Mouse (Mus musculus) heart, embryonic 12.5 days (tissue): Measurements from ENCODE around the gene 2210016L21Rik. TPM values are rescaled to one million over a fixed set of nuclear protein-coding genes. Genes with fewer than 3 reads are reported as not detected.
A peak's percentile ranks its signal among the peaks of the same experiment; 100 is the strongest.

Source experiments
- ATAC-seq: fragments of 200-750 bp; cut with Nextera tagmentation; 2 replicates; pipeline ENCODE4 v1.8.0; 2017; ENCODE audit warnings: moderate TSS enrichment, moderate library complexity; ENCODE audit not compliant: insufficient number of reproducible peaks, low FRiP score
- H3K27ac ChIP-seq: fragments of 300-500 bp; sonication (generic); 2 replicates; pipeline ENCODE4 v1.5.1; 2016; ENCODE audit warnings: mild to moderate bottlenecking, moderate library complexity; ENCODE audit not compliant: poor library complexity, severe bottlenecking
- H3K27me3 ChIP-seq: fragments of 300-500 bp; sonication (generic); replicated peaks from 2 replicates; pipeline ENCODE4 v1.6.1; 2016; ENCODE audit warnings: mild to moderate bottlenecking, moderate library complexity
- H3K36me3 ChIP-seq: fragments of 300-500 bp; sonication (generic); 2 replicates; pipeline ENCODE4 v1.6.1; 2016; ENCODE audit warnings: mild to moderate bottlenecking, moderate library complexity
- H3K4me1 ChIP-seq: fragments of 300-500 bp; sonication (generic); replicated peaks from 2 replicates; pipeline ENCODE4 v1.6.1; 2016; ENCODE audit warnings: mild to moderate bottlenecking
- H3K4me2 ChIP-seq: fragments of 300-500 bp; sonication (generic); 2 replicates; pipeline ENCODE4 v1.6.1; 2016; ENCODE audit warnings: mild to moderate bottlenecking, moderate library complexity
- H3K4me3 ChIP-seq: fragments of 300-500 bp; sonication (generic); 2 replicates; pipeline ENCODE4 v1.5.1; 2016; ENCODE audit warnings: mild to moderate bottlenecking
- H3K9ac ChIP-seq: fragments of 300-500 bp; sonication (generic); 2 replicates; pipeline ENCODE4 v1.6.1; 2016; ENCODE audit warnings: mild to moderate bottlenecking, moderate library complexity
- H3K9me3 ChIP-seq: fragments of 300-500 bp; sonication (generic); replicated peaks from 2 replicates; pipeline ENCODE4 v1.6.1; 2016; ENCODE audit warnings: mild to moderate bottlenecking, moderate library complexity
- WGBS: fragments of 180-500 bp; shearing (Covaris S2); methylation state at CpG from one replicate; pipeline ENCODE4 v1.1.7; 2016; 5-methylcytosine and 5-hydroxymethylcytosine counted together
- polyA plus RNA-seq: library from polyadenylated mRNA; unstranded; fragments of >200 nt; fragmentation: Nextera tagmentation; extraction: Ambion mirVana; gene quantifications from 2 replicates; pipeline ENCODE4 v1.2.1, GENCODE M21; 2016

Gene 2210016L21Rik
- polyA plus RNA-seq, 1 experiment from 2014 or later, result 37.2 TPM

GRCm38 (mm10) chr5:114964967-114965898 is 23.3 kb downstream of the 2210016L21Rik start:
- peaks cover 46% of the 10 kb centered on the region for H3K27me3 ChIP-seq
- WGBS, result 48% methylated on average over 17 of the region's 17 CpGs
- ATAC-seq, result no peak

GRCm38 (mm10) chr5:114967523-114968268 is 25.7 kb downstream of the 2210016L21Rik start:
- H3K36me3 ChIP-seq, result no peaks in the 10 kb centered on the region
- no peak overlapping the region for H3K27ac ChIP-seq
- WGBS, result 25% methylated on average over 14 of the region's 14 CpGs
- no peak for ATAC-seq
- H3K9me3 ChIP-seq, result no peaks in the 10 kb centered on the region
- H3K4me1 ChIP-seq, result peaks cover 25% of the 10 kb centered on the region
- H3K4me3 ChIP-seq, result no peak overlapping the region
- no peak overlapping the region for H3K9ac ChIP-seq
- no peak overlapping the region for H3K4me2 ChIP-seq
- peaks cover 47% of the 10 kb centered on the region for H3K27me3 ChIP-seq

More at GRCm38 (mm10) chr5:114964967-114965898, 23.3 kb downstream of the 2210016L21Rik start:
- Histone ChIP-seq H3K4me1 (peaks cover 27% of the 10 kb centered on the region), H3K27ac (no peak overlapping the region), H3K9me3 (no peaks in the 10 kb centered on the region), H3K9ac (no peak overlapping the region), H3K4me3 (no peak overlapping the region), H3K4me2 (no peak overlapping the region; the same call in 1 of the 2 replicates), H3K36me3 (no peaks in the 10 kb centered on the region)

- no peak overlapping the region for H3K4me2 ChIP-seq
- no peaks in the 10 kb centered on the region for H3K36me3 ChIP-seq
- no peak overlapping the region for H3K9ac ChIP-seq
- H3K27me3 ChIP-seq, result peaks cover 45% of the 10 kb centered on the region
- peaks cover 25% of the 10 kb centered on the region for H3K4me1 ChIP-seq
- H3K4me3 ChIP-seq, result no peak overlapping the region
- 32% methylated on average over 7 of the region's 7 CpGs for WGBS
- H3K9me3 ChIP-seq, result no peaks in the 10 kb centered on the region
- no peak overlapping the region for H3K27ac ChIP-seq
- no peak for ATAC-seq
Observed at GRCm38 (mm10) chr5:114968651-114969050, 26.7 kb downstream of the 2210016L21Rik start.

- Histone ChIP-seq H3K9me3 (no peaks in the 10 kb centered on the region), H3K27ac (no peak overlapping the region), H3K4me3 (no peak overlapping the region), H3K36me3 (no peaks in the 10 kb centered on the region), H3K9ac (no peak overlapping the region), H3K4me1 (peaks cover 24% of the 10 kb centered on the region), H3K4me2 (no peak overlapping the region), H3K27me3 (peaks cover 45% of the 10 kb centered on the region)
- WGBS, result 15% methylated on average over 4 of the region's 4 CpGs
- no peak for ATAC-seq
Observed at GRCm38 (mm10) chr5:114969064-114969463, 27.1 kb downstream of the 2210016L21Rik start.

DNA sequence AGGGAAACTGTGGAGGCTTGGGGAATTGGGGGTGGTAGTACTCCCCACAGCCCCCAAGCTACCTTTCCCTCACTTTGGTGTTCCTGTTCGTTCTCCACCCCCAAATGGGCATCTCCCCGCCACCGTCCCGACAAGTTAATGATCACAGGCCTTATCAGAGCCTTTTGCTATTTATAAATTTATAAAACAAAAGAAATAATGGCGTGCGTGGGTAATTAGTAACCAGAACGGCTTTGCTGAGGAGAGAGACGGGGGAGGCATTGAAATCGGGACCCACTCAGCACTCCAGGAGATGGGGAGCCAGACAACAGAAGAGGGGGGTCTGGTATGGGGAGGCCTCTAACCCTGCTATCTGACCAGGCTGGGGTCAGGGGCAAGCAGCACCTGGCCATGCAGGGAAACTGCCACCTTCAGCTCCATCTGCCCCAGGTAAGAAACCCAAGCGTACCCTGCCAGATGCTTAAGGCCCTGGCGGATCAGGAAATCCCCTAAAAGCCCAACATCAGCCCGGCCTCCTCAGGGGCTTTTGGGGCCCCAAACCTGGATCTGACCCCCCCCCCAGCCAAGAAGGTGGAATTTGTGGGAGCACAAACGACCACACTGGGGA is 27.8 kb downstream of the 2210016L21Rik start:
- Histone ChIP-seq H3K4me3 (no peak overlapping the region), H3K9ac (no peak overlapping the region), H3K9me3 (no peaks in the 10 kb centered on the region), H3K4me2 (no peak overlapping the region), H3K4me1 (peaks cover 17% of the 10 kb centered on the region), H3K27ac (no peak overlapping the region), H3K27me3 (peaks cover 45% of the 10 kb centered on the region), H3K36me3 (no peaks in the 10 kb centered on the region)
- no peak for ATAC-seq
- WGBS, result 62% methylated on average over 13 of the region's 13 CpGs

DNA sequence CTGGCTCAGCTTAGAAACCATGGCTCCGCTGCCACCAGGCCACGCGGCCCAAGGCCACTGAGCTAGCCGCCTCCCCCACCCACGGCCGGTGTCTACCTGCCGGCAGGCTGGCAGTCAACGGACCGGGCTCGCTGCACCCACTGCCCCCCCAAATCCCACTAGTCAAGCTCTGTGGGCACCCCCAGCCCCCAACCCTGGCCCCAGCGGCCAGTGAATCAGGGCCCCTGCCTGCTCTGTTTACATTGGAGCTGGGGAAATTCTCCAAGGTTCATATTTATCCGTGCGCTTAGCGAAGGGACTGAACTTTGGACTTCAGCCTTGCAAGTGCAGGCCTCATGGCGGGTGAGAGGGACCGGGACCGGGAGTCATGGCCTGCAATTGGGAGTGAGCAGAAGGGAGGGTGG is 28.9 kb downstream of the 2210016L21Rik start, which contains the start of gene Hnf1a:
Gene Hnf1a (minus strand): TSS at position 271 of the 404 bp plus-strand sequence.
- no peak within 1 kb of the TSS for H3K27ac ChIP-seq
- peaks cover 45% of the 10 kb centered on the region for H3K27me3 ChIP-seq
- H3K9me3 ChIP-seq, result no peaks in the 10 kb centered on the region
- no peak within 1 kb of the TSS for H3K4me2 ChIP-seq
- ATAC-seq, result 0 out of 2 replicates have a peak, but pooled peaks have one; percentile 11
- WGBS, result 80% methylated on average over 17 of the region's 17 CpGs
- H3K4me3 ChIP-seq, result no peak within 1 kb of the TSS
- no peak within 1 kb of the TSS for H3K9ac ChIP-seq
- 0 out of 2 replicates have a peak, but pooled peaks cover 7% of the 10 kb centered on the region for H3K4me1 ChIP-seq
- H3K36me3 ChIP-seq, result no peaks in the 10 kb centered on the region

DNA sequence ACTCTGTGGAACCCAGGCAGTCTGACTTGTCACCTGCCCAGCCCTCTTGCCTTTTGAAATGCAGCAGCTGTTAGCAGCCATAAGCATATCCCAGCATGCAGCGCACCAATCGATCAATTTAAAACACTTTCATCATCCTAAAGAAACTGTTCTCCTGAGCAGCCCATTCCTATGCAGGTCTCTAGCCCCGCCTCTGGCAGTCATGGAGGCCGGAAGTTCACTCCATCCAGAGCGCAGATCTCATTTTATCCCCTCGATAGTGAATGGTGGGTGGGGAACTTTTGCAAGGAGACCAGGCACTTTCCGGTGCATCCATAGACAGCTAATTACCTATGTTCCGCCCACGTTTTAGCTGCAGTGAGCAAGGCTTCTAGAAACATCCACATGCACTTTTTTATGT is 30.2 kb downstream of the 2210016L21Rik start:
- Histone ChIP-seq H3K4me2 (no peak overlapping the region), H3K9ac (no peak overlapping the region), H3K4me1 (0 out of 2 replicates have a peak, but pooled peaks cover 7% of the 10 kb centered on the region), H3K4me3 (no peak overlapping the region), H3K27ac (no peak overlapping the region), H3K36me3 (no peaks in the 10 kb centered on the region), H3K9me3 (no peaks in the 10 kb centered on the region), H3K27me3 (peaks cover 37% of the 10 kb centered on the region)
- ATAC-seq, result no peak
- WGBS, result 84% methylated on average over 9 of the region's 9 CpGs

DNA sequence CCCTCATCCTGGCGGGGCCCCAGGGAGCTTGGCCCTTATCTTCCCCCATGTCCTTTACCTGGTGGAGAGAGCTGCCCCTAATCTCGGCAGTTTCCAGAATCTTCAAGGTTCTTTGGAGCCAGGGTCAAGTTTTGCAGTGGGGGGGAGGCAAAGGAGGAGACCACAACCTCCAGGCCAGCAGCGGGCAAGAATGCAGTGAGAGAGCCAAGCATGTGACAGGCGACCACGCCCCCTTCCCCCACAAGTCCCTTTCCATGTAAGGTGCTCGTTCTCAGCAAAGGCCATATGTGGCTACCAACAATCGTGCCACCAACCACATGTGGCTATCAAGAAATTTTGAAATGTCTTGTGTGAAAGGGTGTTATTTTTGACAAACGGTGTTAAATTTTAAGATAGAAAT is 31.2 kb downstream of the 2210016L21Rik start:
- Histone ChIP-seq H3K36me3 (no peaks in the 10 kb centered on the region), H3K4me2 (no peak overlapping the region), H3K9me3 (no peaks in the 10 kb centered on the region), H3K4me1 (0 out of 2 replicates have a peak, but pooled peaks cover 3% of the 10 kb centered on the region), H3K4me3 (no peak overlapping the region), H3K27ac (no peak overlapping the region), H3K9ac (no peak overlapping the region), H3K27me3 (peaks cover 27% of the 10 kb centered on the region)
- no peak for ATAC-seq
- WGBS, result 65% methylated on average over 8 of the region's 8 CpGs

- no peaks in the 10 kb centered on the region for H3K36me3 ChIP-seq
- no peak overlapping the region for H3K9ac ChIP-seq
- H3K27me3 ChIP-seq, result no peaks in the 10 kb centered on the region
- no peaks in the 10 kb centered on the region for H3K9me3 ChIP-seq
- H3K4me3 ChIP-seq, result no peak overlapping the region
- no peak overlapping the region for H3K4me2 ChIP-seq
- ATAC-seq, result no peak
- H3K4me1 ChIP-seq, result peaks cover 12% of the 10 kb centered on the region
- no peak overlapping the region for H3K27ac ChIP-seq
Observed at GRCm38 (mm10) chr5:114976935-114977334, 35.0 kb downstream of the 2210016L21Rik start.

- H3K4me1 ChIP-seq, result peaks cover 12% of the 10 kb centered on the region
- no peak overlapping the region for H3K4me2 ChIP-seq
- H3K27me3 ChIP-seq, result no peaks in the 10 kb centered on the region
- H3K9ac ChIP-seq, result no peak overlapping the region
- H3K9me3 ChIP-seq, result peaks cover 2% of the 10 kb centered on the region; the same call in 1 of the 2 replicates
- ATAC-seq, result no peak
- 59% methylated on average over 11 of the region's 11 CpGs for WGBS
- H3K27ac ChIP-seq, result no peak overlapping the region
- H3K36me3 ChIP-seq, result no peaks in the 10 kb centered on the region
- H3K4me3 ChIP-seq, result no peak overlapping the region
Observed at GRCm38 (mm10) chr5:114978473-114978872, 36.5 kb downstream of the 2210016L21Rik start.

- peaks cover 3% of the 10 kb centered on the region; the same call in 1 of the 2 replicates for H3K9me3 ChIP-seq
- H3K27ac ChIP-seq, result no peak overlapping the region
- H3K4me2 ChIP-seq, result peak overlapping the region; percentile 92
- H3K9ac ChIP-seq, result peak overlapping the region; percentile 63; the same call in 1 of the 2 replicates
- peaks cover 12% of the 10 kb centered on the region for H3K4me1 ChIP-seq
- H3K36me3 ChIP-seq, result no peaks in the 10 kb centered on the region
- no peak for ATAC-seq
- H3K4me3 ChIP-seq, result peak overlapping the region; percentile 53
- no peaks in the 10 kb centered on the region for H3K27me3 ChIP-seq
- WGBS, result 6% methylated on average over 6 of the region's 6 CpGs
Observed at GRCm38 (mm10) chr5:114978888-114979249, 36.9 kb downstream of the 2210016L21Rik start.
